Mouse (Mus musculus): ENCODE results near the gene S1pr1.

DNA sequence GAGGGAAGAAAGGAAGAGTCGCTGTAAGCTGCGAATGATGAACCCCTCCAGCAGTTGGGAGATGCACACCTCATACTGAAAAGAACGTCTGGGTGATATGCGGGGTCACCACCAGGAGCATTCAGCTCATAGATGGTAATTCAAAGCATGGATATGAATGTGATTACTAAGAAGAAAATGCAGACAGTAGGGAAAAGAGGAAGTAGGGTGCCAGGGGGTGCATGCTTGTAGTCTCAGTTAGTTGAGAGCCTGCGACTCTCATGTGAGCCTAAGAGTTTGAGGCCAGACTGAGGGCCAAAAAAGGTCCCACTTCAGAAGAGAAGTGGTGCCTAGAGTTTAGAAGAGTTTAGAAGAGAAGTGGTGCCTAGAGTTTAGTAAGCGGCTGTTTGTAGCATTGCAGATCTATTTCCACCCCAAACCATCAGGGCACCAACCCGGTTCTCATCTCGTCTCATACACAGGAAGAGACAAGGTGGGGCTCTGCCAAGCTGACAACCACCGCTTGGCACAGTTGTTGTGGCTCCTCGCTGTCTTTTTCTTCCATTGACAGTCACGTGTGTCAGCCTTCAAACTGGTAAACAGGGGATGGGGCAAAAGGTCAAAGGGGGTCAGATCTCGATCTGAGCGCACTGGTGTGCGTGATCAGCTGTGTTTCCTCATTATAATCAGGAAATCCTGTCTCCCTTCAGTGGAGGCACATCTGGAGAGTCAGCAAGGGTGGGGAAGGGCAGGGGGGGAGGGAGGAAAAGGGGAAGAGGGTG lies 32.4 kb downstream of the S1pr1 start:
- TF ChIP-seq CTCF (conservative IDR thresholded peaks at IDR 0.05; ENCODE audit: low read length): no peak
- TF ChIP-seq POU5F1 (IDR thresholded peaks at IDR 0.05; ENCODE audit: borderline replicate concordance, low read length): no peak
- no peak for TF ChIP-seq NANOG (IDR thresholded peaks at IDR 0.05; ENCODE audit: borderline replicate concordance, low read length)

Data from E14TG2a.4 (cell line).